In the genomic region with DNA sequence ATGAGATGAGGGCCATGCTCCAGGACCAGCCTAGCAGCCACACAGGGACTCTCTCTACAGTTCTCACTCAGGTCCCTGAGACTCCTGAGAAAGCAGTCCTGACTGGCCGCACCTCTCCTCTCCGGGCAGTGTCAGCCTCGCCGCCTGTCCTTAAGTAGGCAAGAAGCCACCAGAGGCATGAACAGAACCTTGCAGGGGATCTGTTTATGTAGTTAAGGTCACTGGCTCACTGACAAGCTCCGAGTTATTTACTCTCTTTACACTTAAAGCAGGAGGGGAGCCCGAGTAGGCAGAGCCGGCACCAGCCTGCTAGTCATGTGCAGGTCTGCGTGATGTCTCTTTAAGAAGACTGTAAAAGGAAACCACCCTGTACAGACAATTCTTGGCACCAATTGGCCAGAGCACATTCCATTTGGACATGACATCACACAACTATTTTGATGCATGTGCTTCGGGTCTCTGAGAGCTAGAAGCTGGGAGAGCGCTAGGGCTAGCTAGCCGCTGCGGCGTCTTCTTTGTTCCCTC, we compare ENCODE assay signal across 8 mouse cellular contexts.
DNase-seq lines count a peak whose midpoint lies in the region; ATAC-seq lines count a peak whose summit lies in the region.

No protein-coding gene starts in this region.

- H3K4me2 ChIP-seq in intestine, embryonic 16.5 days (ENCODE audit: low read depth, low read length) = peak overlapping the region; percentile 36
- peak overlapping the region; percentile 11; the same call in 1 of the 2 replicates for H3K4me2 ChIP-seq in liver, embryonic 12.5 days

- H3K27ac ChIP-seq in intestine, embryonic 16.5 days (ENCODE audit: low read length) = peak overlapping the region; percentile 3; the same call in 1 of the 2 replicates
- no peak overlapping the region for H3K27ac ChIP-seq in liver, embryonic 12.5 days

- no peaks in the 10 kb centered on the region for H3K36me3 ChIP-seq in intestine, embryonic 16.5 days (ENCODE audit: control insufficient read depth, insufficient read depth, low read length)
- H3K36me3 ChIP-seq in liver, embryonic 12.5 days = no peaks in the 10 kb centered on the region

- intact Hi-C loops in left cerebral cortex, postnatal 4 days (cut with DNase I) = no loop called here

- peaks cover 13% of the 10 kb centered on the region for H3K4me1 ChIP-seq in intestine, embryonic 16.5 days (ENCODE audit: control insufficient read depth, insufficient read depth, low read length)
- H3K4me1 ChIP-seq in liver, embryonic 12.5 days = 0 out of 2 replicates have a peak, but pooled peaks cover 7% of the 10 kb centered on the region

- ATAC-seq in intestine, embryonic 16.5 days = peak; percentile 83
- no peak for ATAC-seq in liver, embryonic 12.5 days
- no peak for ATAC-seq in activated CD4-positive, CD25-positive, alpha-beta regulatory T cell, adult 4 months

- H3K27me3 ChIP-seq in intestine, embryonic 16.5 days (replicated peaks; ENCODE audit: control insufficient read depth, insufficient read depth, low read length) = no peaks in the 10 kb centered on the region
- 0 out of 2 replicates have a peak, but pooled peaks cover 16% of the 10 kb centered on the region for H3K27me3 ChIP-seq in liver, embryonic 12.5 days (replicated peaks)

- peak overlapping the region; percentile 48 for H3K9ac ChIP-seq in intestine, embryonic 16.5 days (ENCODE audit: low read depth, low read length)
- no peak overlapping the region for H3K9ac ChIP-seq in liver, embryonic 12.5 days

- peak; percentile 55 for DNase-seq in left cerebral cortex, adult 11 months (ENCODE audit: low spot score)
- no peak for DNase-seq in left cerebral cortex, postnatal 4 days
- DNase-seq in cerebellum, postnatal 14 days = peak; percentile 37
- DNase-seq in gastrocnemius, postnatal 25 days = peak; percentile 48
- DNase-seq in right cerebral cortex, adult 2 months (ENCODE audit: low spot score in 2 of 2) = peak; percentile 71

- 27% methylated on average over 13 of the region's 13 CpGs for WGBS in intestine, embryonic 16.5 days
- WGBS in liver, embryonic 12.5 days (ENCODE audit: insufficient replicate concordance) = 63% methylated on average over 13 of the region's 13 CpGs

- peak overlapping the region; percentile 30 for H3K4me3 ChIP-seq in intestine, embryonic 16.5 days (ENCODE audit: low read length)
- no peak overlapping the region for H3K4me3 ChIP-seq in liver, embryonic 12.5 days

- H3K9me3 ChIP-seq in intestine, embryonic 16.5 days (ENCODE audit: control insufficient read depth, low read length) = no peaks in the 10 kb centered on the region
- H3K9me3 ChIP-seq in liver, embryonic 12.5 days (replicated peaks) = no peaks in the 10 kb centered on the region
